Mouse (Mus musculus) megakaryocyte, embryonic 14.5 days (primary cell): ENCODE data around the gene Nlrc3. TPM values are rescaled to one million over a fixed set of nuclear protein-coding genes. Genes with fewer than 3 reads are reported as not detected.
"Not testable (repeated sequence)": the region's sequence is repeated elsewhere in the genome, so short reads cannot be mapped to it uniquely, and the experiment has no call there.

Experiments used
- H3K27me3 ChIP-seq: replicated peaks from 2 replicates; pipeline ENCODE3; 2012; ENCODE audit warnings: inconsistent platforms
- H3K36me3 ChIP-seq: replicated peaks from 2 replicates; pipeline ENCODE3; 2012; ENCODE audit warnings: low read length, inconsistent platforms, mixed read lengths
- H3K4me1 ChIP-seq: 2 replicates; pipeline ENCODE4 v1.6.1; 2012; ENCODE audit warnings: inconsistent platforms
- H3K4me3 ChIP-seq: replicated peaks from 2 replicates; pipeline ENCODE3; 2012; ENCODE audit warnings: moderate library complexity, mild to moderate bottlenecking, inconsistent platforms
- H3K9me3 ChIP-seq: 2 replicates; pipeline ENCODE4 v1.6.1; 2012; ENCODE audit warnings: inconsistent platforms
- FLI1 ChIP-seq: IDR thresholded peaks from 2 replicates; pipeline ENCODE4 v1.6.1; 2012; ENCODE audit warnings: low read length, inconsistent platforms, mixed read lengths
- GATA1 ChIP-seq: IDR thresholded peaks from 3 replicates; pipeline ENCODE4 v1.6.1; 2012; ENCODE audit warnings: mixed read lengths, low read length, inconsistent platforms, borderline replicate concordance
- polyA plus RNA-seq: library from polyadenylated mRNA; stranded (reverse); fragments of >175 nt; gene quantifications from 2 replicates; pipeline ENCODE4 v1.2.3, GENCODE M21; 2012; ENCODE audit warnings: low replicate concordance; ENCODE audit not compliant: insufficient read depth

Gene Nlrc3
- polyA plus RNA-seq, 1 experiment: 0.31 TPM

GRCm38 (mm10) chr16:3982173-3982572, 5.7 kb upstream of the Nlrc3 start:
- no peak overlapping the region for H3K4me3 ChIP-seq
- H3K36me3 ChIP-seq: peaks cover 99% of the 10 kb centered on the region
- no peak for TF ChIP-seq GATA1
- TF ChIP-seq FLI1: no peak
- no peaks in the 10 kb centered on the region for H3K9me3 ChIP-seq
- peaks cover 53% of the 10 kb centered on the region for H3K4me1 ChIP-seq
- H3K27me3 ChIP-seq: no peaks in the 10 kb centered on the region

- no peak for TF ChIP-seq FLI1
- TF ChIP-seq GATA1: no peak
- Histone ChIP-seq H3K27me3 (no peaks in the 10 kb centered on the region), H3K4me1 (peaks cover 69% of the 10 kb centered on the region), H3K36me3 (peaks cover 49% of the 10 kb centered on the region), H3K4me3 (peak overlapping the region; percentile 89), H3K9me3 (no peaks in the 10 kb centered on the region)
These were observed 280 bp upstream of the Nlrc3 start for GRCm38 (mm10) chr16:3976712-3977111.

GRCm38 (mm10) chr16:3975658-3976057, 774 bp downstream of the Nlrc3 start:
- Histone ChIP-seq H3K4me3 (peak overlapping the region; percentile 89), H3K9me3 (no peaks in the 10 kb centered on the region), H3K36me3 (peaks cover 39% of the 10 kb centered on the region), H3K27me3 (no peaks in the 10 kb centered on the region), H3K4me1 (peaks cover 58% of the 10 kb centered on the region)
- no peak for TF ChIP-seq FLI1
- TF ChIP-seq GATA1: no peak

GRCm38 (mm10) chr16:3974456-3974855, 2.0 kb downstream of the Nlrc3 start:
- H3K9me3 ChIP-seq, H3K27me3 ChIP-seq, H3K4me3 ChIP-seq: not testable (repeated sequence)
- Histone ChIP-seq H3K36me3 (peaks cover 27% of the 10 kb centered on the region), H3K4me1 (peaks cover 52% of the 10 kb centered on the region)

GRCm38 (mm10) chr16:3965534-3965933, 10.9 kb downstream of the Nlrc3 start:
- H3K4me1 ChIP-seq: peaks cover 36% of the 10 kb centered on the region
- peaks cover 6% of the 10 kb centered on the region for H3K27me3 ChIP-seq
- no peak overlapping the region for H3K4me3 ChIP-seq
- no peaks in the 10 kb centered on the region for H3K9me3 ChIP-seq
- peaks cover 49% of the 10 kb centered on the region for H3K36me3 ChIP-seq
- no peak for TF ChIP-seq GATA1
- TF ChIP-seq FLI1: no peak

GRCm38 (mm10) chr16:3964990-3965389, 11.4 kb downstream of the Nlrc3 start:
- Histone ChIP-seq H3K4me1 (peaks cover 41% of the 10 kb centered on the region), H3K27me3 (peaks cover 6% of the 10 kb centered on the region), H3K9me3 (no peaks in the 10 kb centered on the region), H3K36me3 (peaks cover 49% of the 10 kb centered on the region), H3K4me3 (no peak overlapping the region)
- TF ChIP-seq FLI1: no peak

- TF ChIP-seq FLI1 (no peak), GATA1 (no peak)
- no peak overlapping the region for H3K4me3 ChIP-seq
- peaks cover 66% of the 10 kb centered on the region for H3K36me3 ChIP-seq
- peaks cover 4% of the 10 kb centered on the region for H3K27me3 ChIP-seq
- H3K4me1 ChIP-seq: peaks cover 52% of the 10 kb centered on the region
- H3K9me3 ChIP-seq: no peaks in the 10 kb centered on the region
These were observed 17.2 kb downstream of the Nlrc3 start for GRCm38 (mm10) chr16:3959261-3959660.

- no peaks in the 10 kb centered on the region for H3K9me3 ChIP-seq
- no peaks in the 10 kb centered on the region for H3K27me3 ChIP-seq
- peaks cover 65% of the 10 kb centered on the region for H3K36me3 ChIP-seq
- H3K4me1 ChIP-seq: peaks cover 56% of the 10 kb centered on the region
- no peak overlapping the region for H3K4me3 ChIP-seq
- TF ChIP-seq GATA1 (no peak), FLI1 (no peak)
These were observed 20.1 kb downstream of the Nlrc3 start for GRCm38 (mm10) chr16:3956369-3956768.

GRCm38 (mm10) chr16:3951141-3951540, 25.3 kb downstream of the Nlrc3 start:
- no peak overlapping the region for H3K4me3 ChIP-seq

GRCm38 (mm10) chr16:3934701-3935100, 41.7 kb downstream of the Nlrc3 start:
- Histone ChIP-seq H3K4me3 (no peak overlapping the region), H3K4me1 (peaks cover 22% of the 10 kb centered on the region), H3K9me3 (no peaks in the 10 kb centered on the region), H3K36me3 (peaks cover 91% of the 10 kb centered on the region), H3K27me3 (no peaks in the 10 kb centered on the region)
- no peak for TF ChIP-seq FLI1
- no peak for TF ChIP-seq GATA1

More at GRCm38 (mm10) chr16:3951141-3951540, 25.3 kb downstream of the Nlrc3 start:
- peaks cover 73% of the 10 kb centered on the region for H3K4me1 ChIP-seq
- peaks cover 8% of the 10 kb centered on the region; the same call in 1 of the 2 replicates for H3K9me3 ChIP-seq
- H3K36me3 ChIP-seq: peaks cover 90% of the 10 kb centered on the region
- no peaks in the 10 kb centered on the region for H3K27me3 ChIP-seq
- no peak for TF ChIP-seq GATA1
- TF ChIP-seq FLI1: no peak

GRCm38 (mm10) chr16:3934091-3934490, 42.3 kb downstream of the Nlrc3 start:
- H3K9me3 ChIP-seq: no peaks in the 10 kb centered on the region
- no peak overlapping the region for H3K4me3 ChIP-seq
- no peaks in the 10 kb centered on the region for H3K27me3 ChIP-seq
- no peak for TF ChIP-seq GATA1
- TF ChIP-seq FLI1: no peak
- peaks cover 93% of the 10 kb centered on the region for H3K36me3 ChIP-seq
- H3K4me1 ChIP-seq: peaks cover 25% of the 10 kb centered on the region
